Mouse (Mus musculus): ENCODE measurements around the gene Gsk3b.

The Gsk3b gene

DNA sequence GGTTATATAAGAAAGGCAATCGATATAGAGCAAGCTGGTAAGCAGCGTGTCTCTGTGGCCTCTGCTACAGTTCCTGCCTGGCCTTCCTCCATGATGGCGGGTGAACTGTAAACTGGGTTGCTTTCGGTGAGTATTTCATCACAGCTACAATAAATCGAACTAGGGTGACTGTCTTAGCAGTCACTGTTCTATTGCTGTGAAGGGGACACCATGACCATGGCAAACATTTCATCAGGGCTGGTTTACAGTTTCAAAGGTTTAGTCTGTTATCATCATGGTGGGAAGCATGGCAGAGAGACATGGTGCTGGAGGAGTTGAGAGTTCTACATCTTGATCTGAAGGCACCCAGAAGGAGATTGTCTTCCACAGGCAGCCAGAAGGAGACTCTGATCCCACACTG is 191.0 kb downstream of the Gsk3b start:
- DNase-seq (ENCODE audit: extremely low read depth, low read depth) = no peak

DNA sequence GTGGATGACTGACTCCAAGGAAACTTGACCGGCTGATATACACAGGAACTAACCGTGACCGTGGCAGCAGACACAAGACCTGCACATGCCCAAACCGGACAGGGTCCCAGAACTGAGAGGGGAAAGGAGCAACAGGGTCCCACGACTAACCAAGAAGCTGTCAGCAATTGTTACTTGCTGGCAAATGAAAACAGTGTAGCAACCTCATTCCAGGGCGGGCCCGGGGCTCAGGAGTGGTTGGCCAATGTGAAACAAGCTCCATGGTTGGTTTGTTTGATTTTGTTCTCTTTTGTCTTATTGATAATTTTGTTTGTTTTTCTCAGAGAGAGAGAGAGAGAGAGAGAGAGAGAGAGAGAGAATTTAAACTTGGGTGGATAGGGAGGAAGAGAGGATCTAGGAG is 192.2 kb downstream of the Gsk3b start:
- no peak for DNase-seq (ENCODE audit: extremely low read depth, low read depth)

DNA sequence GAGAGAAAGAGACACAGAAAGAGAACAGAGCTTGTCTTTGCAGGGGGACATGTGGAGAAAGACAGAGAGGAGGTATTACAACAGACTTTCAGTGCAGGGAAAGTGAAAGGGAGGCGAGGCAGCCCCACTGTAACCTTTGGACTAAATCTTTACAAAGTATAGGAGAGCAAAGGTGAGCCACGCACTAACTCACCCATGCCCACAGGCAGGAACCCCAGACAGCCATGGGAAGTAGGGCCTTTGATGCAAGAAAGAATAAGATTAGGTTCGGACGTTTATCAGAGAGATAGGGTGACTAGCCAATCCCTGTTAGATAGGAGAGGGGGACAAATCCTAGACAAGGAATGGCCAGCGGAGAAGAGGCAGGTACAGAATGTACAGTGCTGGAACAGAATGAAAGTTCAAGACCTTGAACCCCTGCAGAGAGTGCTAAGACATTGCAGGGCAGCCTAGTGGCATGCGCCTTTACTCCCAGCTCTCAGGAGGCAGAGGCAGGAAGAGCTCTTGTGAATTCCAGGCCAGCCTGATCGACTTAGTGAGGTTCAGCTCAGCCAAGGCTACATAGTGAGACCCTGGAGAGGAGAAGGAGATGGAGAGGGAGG is 193.9 kb downstream of the Gsk3b start:
- DNase-seq (ENCODE audit: extremely low read depth, low read depth) = no peak

DNA sequence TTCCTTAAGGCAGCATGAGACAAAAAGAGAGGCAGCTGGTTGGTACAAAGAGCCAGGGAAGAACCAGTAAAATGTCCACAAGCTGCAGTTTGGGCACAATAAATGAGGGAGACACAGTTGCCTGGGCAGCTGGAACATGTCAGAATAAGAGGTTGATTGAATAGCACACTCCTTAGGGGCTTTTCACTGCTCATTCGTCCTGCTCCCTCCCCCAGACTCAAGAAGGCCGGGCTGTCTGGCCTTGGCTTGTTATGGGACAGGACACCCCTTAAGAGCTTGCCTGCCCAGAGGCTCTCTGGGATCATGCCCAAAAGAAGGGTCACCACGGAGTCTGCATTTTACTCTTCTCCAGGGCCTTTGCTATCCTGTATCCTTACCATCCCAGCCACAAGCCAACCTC is 194.5 kb downstream of the Gsk3b start:
- no peak for DNase-seq (ENCODE audit: extremely low read depth, low read depth)

DNA sequence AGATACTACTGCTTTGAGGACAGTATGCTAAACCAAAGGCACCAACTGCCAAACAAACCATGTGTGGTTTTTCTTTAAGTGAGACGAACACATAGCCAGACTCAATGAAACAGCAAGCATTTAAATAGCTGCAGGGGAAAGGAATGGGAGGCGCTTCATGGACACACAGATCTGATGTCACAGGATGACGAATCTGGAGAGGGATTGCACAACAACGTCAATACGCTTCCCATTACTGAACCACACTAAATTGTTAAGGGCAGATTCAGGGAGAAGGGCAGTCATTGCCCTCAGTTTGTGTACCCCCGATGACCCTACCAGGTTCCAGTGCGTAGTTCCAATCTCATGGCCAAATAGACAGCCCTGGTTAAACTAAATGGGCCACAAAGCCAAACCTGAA is 197.0 kb downstream of the Gsk3b start:
- no peak for DNase-seq (ENCODE audit: extremely low read depth, low read depth)

DNA sequence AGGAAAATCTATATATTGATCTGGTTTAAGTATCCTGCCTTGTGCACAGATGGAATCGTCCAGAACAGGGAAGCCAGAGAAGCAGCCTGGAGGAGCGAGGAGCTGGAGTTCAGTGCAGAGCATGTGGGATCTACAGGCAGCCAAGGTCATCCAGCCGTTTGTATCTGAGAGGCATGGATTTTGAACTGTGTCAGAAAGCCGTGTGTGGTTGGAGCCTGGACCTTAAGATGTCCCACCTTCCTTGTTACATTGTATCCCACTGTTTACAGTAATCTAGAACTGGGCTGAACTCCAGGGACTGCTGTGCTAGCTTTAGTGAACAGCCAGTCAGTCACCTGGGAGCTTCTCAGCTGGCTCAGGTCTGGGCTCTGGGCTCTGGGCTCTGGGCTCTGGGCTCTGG is 197.7 kb downstream of the Gsk3b start:
- no peak for DNase-seq (ENCODE audit: extremely low read depth, low read depth)

DNA sequence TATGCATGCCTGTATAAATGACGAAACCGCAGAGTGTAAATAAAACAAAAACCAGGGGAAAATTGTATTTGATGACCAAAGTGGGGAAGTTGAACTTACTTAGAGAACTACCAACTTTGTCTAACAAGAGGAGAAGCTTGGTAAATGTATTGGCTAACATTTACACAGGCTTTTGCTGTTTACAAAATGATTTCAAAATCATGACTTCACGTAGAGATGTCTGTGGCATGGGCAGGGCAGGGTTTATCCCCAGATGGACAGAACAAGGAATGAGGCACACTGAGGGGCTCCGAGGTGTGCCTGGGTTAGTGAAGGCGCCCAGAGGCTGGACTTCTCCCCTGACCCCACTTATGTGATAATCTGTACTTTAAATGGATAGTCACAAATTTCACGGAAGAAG is 198.6 kb downstream of the Gsk3b start:
- DNase-seq (ENCODE audit: extremely low read depth, low read depth) = no peak

DNA sequence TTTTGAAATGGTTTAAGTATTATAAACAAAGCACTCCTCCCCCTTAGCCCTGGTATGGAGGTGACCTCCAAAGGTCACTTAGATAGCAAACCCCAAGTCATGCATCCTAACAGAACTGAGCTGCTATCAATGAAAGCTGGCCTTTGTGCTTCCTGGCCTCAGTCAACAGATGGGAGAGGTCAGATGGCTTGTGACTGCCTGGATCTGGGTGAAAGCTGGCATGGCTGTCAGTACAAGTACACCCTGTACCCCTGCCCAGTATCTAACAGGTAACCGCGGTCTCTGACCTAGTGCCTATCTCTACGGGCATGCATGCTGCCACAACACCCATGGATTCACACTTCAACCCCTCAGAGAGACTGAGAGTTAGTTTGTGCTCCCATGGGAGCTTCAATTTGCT is 199.0 kb downstream of the Gsk3b start:
- no peak for DNase-seq (ENCODE audit: extremely low read depth, low read depth)

DNA sequence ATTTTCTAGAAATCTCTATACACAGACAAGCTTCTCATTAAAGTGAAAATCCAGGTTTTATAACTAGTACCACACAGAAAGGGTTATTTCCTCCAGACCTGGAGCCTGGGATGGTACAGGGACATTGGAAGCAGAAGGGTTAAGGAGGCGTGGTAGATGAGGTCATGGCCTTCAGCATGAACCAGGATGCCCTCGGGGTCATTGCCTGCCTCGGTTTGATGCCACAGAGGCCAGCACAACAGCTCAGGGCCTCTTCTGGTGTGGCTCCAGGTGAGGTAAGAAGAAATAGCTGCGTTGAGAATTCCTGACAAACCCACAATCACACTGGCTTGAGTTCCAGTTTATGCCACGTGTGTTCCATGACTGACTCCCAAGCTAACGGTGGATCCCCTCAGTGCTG is 200.1 kb downstream of the Gsk3b start:
- DNase-seq (ENCODE audit: extremely low read depth, low read depth) = no peak

DNA sequence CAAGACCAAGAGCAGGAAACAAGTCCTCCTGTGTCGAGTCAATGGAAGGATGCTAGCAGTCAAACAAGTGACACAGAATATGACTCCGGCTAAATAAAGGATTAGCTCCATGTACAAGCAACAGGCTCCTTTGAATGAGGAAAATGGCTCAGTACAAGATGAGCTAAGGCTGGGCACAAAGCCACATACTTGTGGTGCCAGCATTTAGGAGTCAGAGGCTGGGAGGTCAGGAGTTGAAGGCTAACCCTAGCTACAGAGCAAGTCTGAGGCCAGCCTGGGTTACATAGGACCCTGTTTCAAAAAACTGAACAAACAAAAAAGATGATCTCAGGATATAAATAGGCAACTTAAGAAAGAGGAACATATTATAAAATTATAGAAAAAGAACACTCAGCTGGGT is 201.3 kb downstream of the Gsk3b start:
- no peak for DNase-seq (ENCODE audit: extremely low read depth, low read depth)

DNA sequence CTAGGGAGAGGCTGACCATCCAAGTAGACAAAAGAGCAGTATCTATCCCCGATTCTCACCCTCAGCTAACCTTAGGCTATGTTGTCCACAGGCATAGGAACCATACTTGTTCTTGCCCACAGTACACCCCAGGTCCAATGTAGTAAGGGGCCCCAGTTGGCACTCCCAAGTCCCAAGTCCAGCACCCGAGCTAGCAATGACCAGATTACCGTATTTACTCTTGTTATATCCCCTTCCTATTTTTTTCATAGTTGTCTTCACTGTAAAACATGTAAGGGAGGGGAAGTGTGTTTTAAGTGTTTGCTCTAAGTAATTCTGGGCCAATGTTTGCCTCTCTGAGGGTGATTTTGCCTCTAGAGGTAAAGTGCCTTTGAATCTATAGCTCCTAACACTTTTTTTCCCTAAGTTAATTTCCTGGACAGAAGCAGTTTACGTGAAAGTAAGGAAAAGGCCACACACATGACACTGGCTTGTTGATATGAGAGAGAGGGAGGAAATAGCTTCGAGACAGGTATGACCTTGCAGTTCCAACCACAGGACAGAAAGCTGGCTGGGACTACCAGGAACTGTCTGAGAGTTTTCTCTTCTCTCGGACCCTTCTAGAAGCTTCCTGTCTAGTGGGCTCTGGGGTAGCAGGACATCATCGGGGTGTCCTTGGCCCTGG is 206.0 kb downstream of the Gsk3b start, which contains the start of gene Nr1i2:
Gene Nr1i2 (minus strand): TSS at position 140 of the 664 bp plus-strand sequence.
- DNase-seq (ENCODE audit: extremely low read depth, low read depth) = no peak

DNA sequence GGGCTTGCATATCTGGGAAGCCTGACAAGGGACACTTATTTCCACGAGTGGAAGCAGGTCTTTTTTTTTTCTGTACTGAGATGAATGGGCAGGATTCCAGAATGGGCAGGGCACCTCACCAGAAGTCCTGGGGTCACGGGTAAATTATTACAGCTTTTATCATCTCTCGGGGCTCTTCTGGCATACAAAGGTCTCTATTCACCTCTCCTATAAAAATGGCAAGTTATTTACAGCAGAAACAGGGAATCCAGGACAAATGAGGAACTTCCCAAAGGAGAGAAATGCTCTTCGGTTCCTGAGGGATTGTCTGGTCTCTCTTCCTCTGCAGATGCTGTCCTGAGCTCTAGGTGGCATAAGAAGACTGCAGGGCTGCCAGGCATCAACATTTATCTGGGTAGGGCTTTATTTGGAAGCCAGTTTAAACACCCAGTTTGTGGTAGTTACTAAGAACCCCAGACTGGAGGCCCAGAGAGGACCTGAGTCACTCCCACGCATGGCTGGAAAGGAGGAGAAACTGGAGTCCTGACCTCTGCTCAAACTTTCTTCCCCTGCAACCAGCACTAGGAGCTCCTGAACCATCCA is 206.6 kb downstream of the Gsk3b start:
- no peak for DNase-seq (ENCODE audit: extremely low read depth, low read depth)

Measured in MEL-GATA-1-ER (cell line).